Mouse (Mus musculus) gastrocnemius, postnatal 36 days (tissue): ENCODE measurements at regions not wholly inside any gene's neighbourhood (a gene's known extent, or its start where the extent isn't known, plus 50 kb on each side); places are given as distances from the start of the nearest gene placed in this dataset.
"Not testable (repeated sequence)": the region's sequence is repeated elsewhere in the genome, so short reads cannot be mapped to it uniquely, and the experiment has no call there.

Experiments used
- DNase-seq, 2 experiments: peaks; one replicate each; pipeline ENCODE4 v3.0.0; 2022
- intact Hi-C: fragments of 180-260 bp; cut with DNase I; formaldehyde crosslinking; loops from one replicate; pipeline ENCODE4 v1.15.1; 2025

- intact Hi-C loops, result no loop called here
- no peak for DNase-seq
Observed at GRCm38 (mm10) chr10:119146342-119146741, 93.5 kb downstream of the Cand1 start.

GRCm38 (mm10) chr10:119142866-119143265, 97.0 kb downstream of the Cand1 start:
- no peak for DNase-seq
- intact Hi-C loops, result no loop called here

- no peak for DNase-seq
Observed at GRCm38 (mm10) chr10:119142307-119142706, 97.5 kb downstream of the Cand1 start.

GRCm38 (mm10) chr10:119138237-119138636, 101.6 kb downstream of the Cand1 start:
- DNase-seq, result no peak
- intact Hi-C loops, result no loop called here

More at GRCm38 (mm10) chr10:119142307-119142706, 97.5 kb downstream of the Cand1 start:
- intact Hi-C loops, result no loop called here

GRCm38 (mm10) chr10:119135489-119135924, 104.3 kb downstream of the Cand1 start:
- intact Hi-C loops, result no loop called here
- DNase-seq, result no peak

GRCm38 (mm10) chr10:119134797-119135488, 104.9 kb downstream of the Cand1 start:
- no peak for DNase-seq
- intact Hi-C loops, result no loop called here

- intact Hi-C loops, result no loop called here
- no peak for DNase-seq
Observed at GRCm38 (mm10) chr10:119131977-119132376, 107.9 kb downstream of the Cand1 start.

GRCm38 (mm10) chr10:119130676-119131075, 109.2 kb downstream of the Cand1 start:
- intact Hi-C loops, result no loop called here
- DNase-seq, result no peak

- no peak for DNase-seq
- intact Hi-C loops, result no loop called here
Observed at GRCm38 (mm10) chr10:119128035-119128434, 111.8 kb downstream of the Cand1 start.

- intact Hi-C loops, result no loop called here
- no peak for DNase-seq
Observed at GRCm38 (mm10) chr10:119123517-119123916, 116.3 kb downstream of the Cand1 start.

GRCm38 (mm10) chr10:119122347-119122746, 117.5 kb downstream of the Cand1 start:
- DNase-seq, result no peak
- intact Hi-C loops, result no loop called here

- intact Hi-C loops, result no loop called here
- DNase-seq, result no peak
Observed at GRCm38 (mm10) chr10:119121575-119121974, 118.3 kb downstream of the Cand1 start.

- intact Hi-C loops, result no loop called here
- no peak for DNase-seq
Observed at GRCm38 (mm10) chr10:119116843-119117390, 122.9 kb downstream of the Cand1 start.

GRCm38 (mm10) chr10:119115200-119115599, 124.7 kb downstream of the Cand1 start:
- intact Hi-C loops, DNase-seq: not testable (repeated sequence)

- intact Hi-C loops, result no loop called here
Observed at GRCm38 (mm10) chr10:119114653-119115052, 125.2 kb downstream of the Cand1 start.

GRCm38 (mm10) chr10:119111886-119112285, 128.0 kb downstream of the Cand1 start:
- intact Hi-C loops, result no loop called here
- no peak for DNase-seq

More at GRCm38 (mm10) chr10:119114653-119115052, 125.2 kb downstream of the Cand1 start:
- DNase-seq, result no peak

- intact Hi-C loops, result no loop called here
- DNase-seq, result no peak
Observed at GRCm38 (mm10) chr10:119111409-119111808, 128.4 kb downstream of the Cand1 start.

GRCm38 (mm10) chr10:119110614-119111013, 129.2 kb downstream of the Cand1 start:
- intact Hi-C loops, result no loop called here
- no peak for DNase-seq

- no peak for DNase-seq
- intact Hi-C loops, result no loop called here
Observed at GRCm38 (mm10) chr10:119109207-119109606, 130.6 kb downstream of the Cand1 start.

- no peak for DNase-seq
- intact Hi-C loops, result no loop called here
Observed at GRCm38 (mm10) chr10:119107728-119108127, 132.1 kb downstream of the Cand1 start.

- no peak for DNase-seq
- intact Hi-C loops, result no loop called here
Observed at GRCm38 (mm10) chr10:119106105-119106504, 133.8 kb downstream of the Cand1 start.

GRCm38 (mm10) chr10:119105279-119105881, 134.5 kb downstream of the Cand1 start:
- DNase-seq, result no peak
- intact Hi-C loops, result no loop called here
